Mouse (Mus musculus) kidney, adult 11 months (tissue): ENCODE data around the gene Tmem63b.

Experiments used
- DNase-seq: peaks from one replicate; pipeline ENCODE4 v3.0.0; 2022

Tmem63b gene

GRCm38 (mm10) chr17:45702254-45702653 lies 15.5 kb upstream of the Tmem63b start:
- no peak for DNase-seq

- no peak for DNase-seq
Measured at GRCm38 (mm10) chr17:45701236-45701591, 14.5 kb upstream of the Tmem63b start.

- DNase-seq: peak; percentile 44
Measured at GRCm38 (mm10) chr17:45700496-45701235, 14.0 kb upstream of the Tmem63b start.

- DNase-seq: no peak
Measured at GRCm38 (mm10) chr17:45699039-45699740, 12.5 kb upstream of the Tmem63b start.

- DNase-seq: no peak
Measured at GRCm38 (mm10) chr17:45698368-45698767, 11.7 kb upstream of the Tmem63b start.

GRCm38 (mm10) chr17:45696981-45697380 lies 10.3 kb upstream of the Tmem63b start:
- no peak for DNase-seq

GRCm38 (mm10) chr17:45695227-45696120 lies 8.8 kb upstream of the Tmem63b start:
- peak; percentile 41 for DNase-seq

- peak; percentile 27 for DNase-seq
Measured at GRCm38 (mm10) chr17:45693812-45694565, 7.3 kb upstream of the Tmem63b start.

GRCm38 (mm10) chr17:45692159-45692558 lies 5.5 kb upstream of the Tmem63b start:
- no peak for DNase-seq

- DNase-seq: no peak
Measured at GRCm38 (mm10) chr17:45690044-45690443, 3.3 kb upstream of the Tmem63b start.

- no peak for DNase-seq
Measured at GRCm38 (mm10) chr17:45689120-45689519, 2.4 kb upstream of the Tmem63b start.

- DNase-seq: peak; percentile 83
Measured at GRCm38 (mm10) chr17:45686093-45686619, 549 bp downstream of the Tmem63b start, which contains the start of gene Mrpl14. Mrpl14 (plus strand) TSS chr17:45686322.

GRCm38 (mm10) chr17:45685171-45686092 lies 1.3 kb downstream of the Tmem63b start:
- DNase-seq: no peak

- DNase-seq: no peak
Measured at GRCm38 (mm10) chr17:45684667-45685131, 2.0 kb downstream of the Tmem63b start.

- DNase-seq: no peak
Measured at GRCm38 (mm10) chr17:45682843-45683242, 3.9 kb downstream of the Tmem63b start.

GRCm38 (mm10) chr17:45681588-45681987 lies 5.1 kb downstream of the Tmem63b start:
- no peak for DNase-seq

- peak; percentile 57 for DNase-seq
Measured at GRCm38 (mm10) chr17:45680391-45680980, 6.2 kb downstream of the Tmem63b start.

GRCm38 (mm10) chr17:45678106-45678505 lies 8.6 kb downstream of the Tmem63b start:
- DNase-seq: no peak

GRCm38 (mm10) chr17:45672598-45672997 lies 14.1 kb downstream of the Tmem63b start:
- no peak for DNase-seq

GRCm38 (mm10) chr17:45671821-45672220 lies 14.9 kb downstream of the Tmem63b start:
- no peak for DNase-seq

GRCm38 (mm10) chr17:45667986-45668385 lies 18.7 kb downstream of the Tmem63b start:
- DNase-seq: no peak
